Mouse (Mus musculus): ENCODE measurements around the gene Papola.
A peak's percentile ranks its signal among the peaks of the same experiment; 100 is the strongest.

Gene Papola

GRCm38 (mm10) chr12:105862607-105863006, 78.1 kb downstream of the Papola start:
- ATAC-seq (ENCODE audit: low TSS enrichment): 0 out of 2 replicates have a peak, but pooled peaks have one; percentile 4

GRCm38 (mm10) chr12:105863436-105863835, 78.9 kb downstream of the Papola start:
- ATAC-seq (ENCODE audit: low TSS enrichment): 0 out of 2 replicates have a peak, but pooled peaks have one; percentile 32

- ATAC-seq (ENCODE audit: low TSS enrichment): peak; percentile 47; the same call in 1 of the 2 replicates
Measured at GRCm38 (mm10) chr12:105867646-105868045, 83.2 kb downstream of the Papola start.

GRCm38 (mm10) chr12:105869242-105869641, 84.7 kb downstream of the Papola start:
- ATAC-seq (ENCODE audit: low TSS enrichment): no peak

- no peak for ATAC-seq (ENCODE audit: low TSS enrichment)
Measured at GRCm38 (mm10) chr12:105869696-105870095, 85.2 kb downstream of the Papola start.

GRCm38 (mm10) chr12:105873283-105873682, 88.8 kb downstream of the Papola start:
- no peak for ATAC-seq (ENCODE audit: low TSS enrichment)

- ATAC-seq (ENCODE audit: low TSS enrichment): no peak
Measured at GRCm38 (mm10) chr12:105875112-105875511, 90.6 kb downstream of the Papola start.

- ATAC-seq (ENCODE audit: low TSS enrichment): peak; percentile 44; the same call in 1 of the 2 replicates
Measured at GRCm38 (mm10) chr12:105876521-105876920, 92.0 kb downstream of the Papola start.

GRCm38 (mm10) chr12:105876931-105877330, 92.4 kb downstream of the Papola start:
- ATAC-seq (ENCODE audit: low TSS enrichment): no peak; the same call in 1 of the 2 replicates

- ATAC-seq (ENCODE audit: low TSS enrichment): no peak
Measured at GRCm38 (mm10) chr12:105878746-105879145, 94.3 kb downstream of the Papola start.

- ATAC-seq (ENCODE audit: low TSS enrichment): no peak
Measured at GRCm38 (mm10) chr12:105883799-105884514, 99.5 kb downstream of the Papola start.

GRCm38 (mm10) chr12:105884515-105885323, 100.2 kb downstream of the Papola start:
- no peak for ATAC-seq (ENCODE audit: low TSS enrichment)
